Mouse (Mus musculus): ENCODE data around the gene Tmem94.

GRCm38 (mm10) chr11:115766356-115766943 lies 1.2 kb downstream of the Tmem94 start:
- TF ChIP-seq CHD2 (IDR thresholded peaks at IDR 0.05; ENCODE audit: low read depth, low read length), result no peak
- no peak for TF ChIP-seq ZC3H11A (IDR thresholded peaks at IDR 0.05; ENCODE audit: borderline replicate concordance, low read depth, low read length)
- TF ChIP-seq HCFC1 (IDR thresholded peaks at IDR 0.05; ENCODE audit: borderline replicate concordance, insufficient read depth, low read length), result no peak
- no peak for TF ChIP-seq ZNF384 (IDR thresholded peaks at IDR 0.05; ENCODE audit: low read depth, low read length)
